Mouse (Mus musculus) heart, embryonic 16.5 days (tissue): ENCODE measurements around the gene Dock2. TPM values are rescaled to one million over a fixed set of nuclear protein-coding genes. Genes with fewer than 3 reads are reported as not detected.

ENCODE experiments used
- ATAC-seq: fragments of 200-750 bp; cut with Nextera tagmentation; replicated peaks from 2 replicates; pipeline ENCODE4 v1.8.0; 2017; ENCODE audit warnings: moderate number of reproducible peaks; ENCODE audit not compliant: insufficient read depth, low FRiP score; ENCODE audit errors: extremely low read depth
- H3K27ac ChIP-seq: fragments of 300-500 bp; sonication (generic); 2 replicates; pipeline ENCODE4 v1.5.1; 2014; ENCODE audit warnings: mild to moderate bottlenecking, low read length, control low read depth, moderate library complexity
- H3K27me3 ChIP-seq: fragments of 300-500 bp; sonication (generic); 2 replicates; pipeline ENCODE4 v1.6.1; 2014; ENCODE audit warnings: low read length, mixed read lengths; ENCODE audit not compliant: control insufficient read depth, insufficient read depth
- H3K36me3 ChIP-seq: fragments of 300-500 bp; sonication (generic); 2 replicates; pipeline ENCODE4 v1.6.1; 2014; ENCODE audit not compliant: control insufficient read depth, insufficient read depth
- H3K4me1 ChIP-seq: fragments of 300-500 bp; sonication (generic); 2 replicates; pipeline ENCODE4 v1.6.1; 2014; ENCODE audit warnings: low read length, mixed read lengths; ENCODE audit not compliant: control insufficient read depth, insufficient read depth
- H3K4me2 ChIP-seq: fragments of 300-500 bp; sonication (generic); 2 replicates; pipeline ENCODE4 v1.6.1; 2014; ENCODE audit warnings: low read depth, mild to moderate bottlenecking, control low read depth, low read length
- H3K4me3 ChIP-seq: fragments of 300-500 bp; sonication (generic); 2 replicates; pipeline ENCODE4 v1.5.1; 2014; ENCODE audit warnings: mild to moderate bottlenecking, control low read depth, low read length
- H3K9ac ChIP-seq: fragments of 300-500 bp; sonication (generic); 2 replicates; pipeline ENCODE4 v1.6.1; 2014; ENCODE audit warnings: low read length, control low read depth
- H3K9me3 ChIP-seq: fragments of 300-500 bp; sonication (generic); replicated peaks from 2 replicates; pipeline ENCODE4 v1.6.1; 2016; ENCODE audit warnings: low read length; ENCODE audit not compliant: control insufficient read depth
- WGBS: fragments of 180-500 bp; shearing (Covaris S2); extraction: QIAGEN DNeasy Blood & Tissue Kit; methylation state at CpG from one replicate; pipeline ENCODE4 v1.1.7; 2014; 5-methylcytosine and 5-hydroxymethylcytosine counted together
- polyA plus RNA-seq: library from polyadenylated mRNA; unstranded; fragments of >200 nt; fragmentation: Nextera tagmentation; extraction: Ambion mirVana; gene quantifications from 2 replicates; pipeline ENCODE4 v1.2.1, GENCODE M21; 2015

The Dock2 gene
- polyA plus RNA-seq, 1 experiment from 2014 or later = 5.3 TPM

- no peak overlapping the region for H3K9ac ChIP-seq
- no peak overlapping the region for H3K4me3 ChIP-seq
- no peaks in the 10 kb centered on the region for H3K36me3 ChIP-seq
- H3K9me3 ChIP-seq = no peaks in the 10 kb centered on the region
- H3K27ac ChIP-seq = no peak overlapping the region
- no peaks in the 10 kb centered on the region for H3K4me1 ChIP-seq
- 75% methylated on average over 6 of the region's 6 CpGs for WGBS
- H3K27me3 ChIP-seq = no peaks in the 10 kb centered on the region
- H3K4me2 ChIP-seq = no peak overlapping the region
- ATAC-seq = no peak
These were observed 394.2 kb downstream of the Dock2 start for GRCm38 (mm10) chr11:34389261-34390116.

DNA sequence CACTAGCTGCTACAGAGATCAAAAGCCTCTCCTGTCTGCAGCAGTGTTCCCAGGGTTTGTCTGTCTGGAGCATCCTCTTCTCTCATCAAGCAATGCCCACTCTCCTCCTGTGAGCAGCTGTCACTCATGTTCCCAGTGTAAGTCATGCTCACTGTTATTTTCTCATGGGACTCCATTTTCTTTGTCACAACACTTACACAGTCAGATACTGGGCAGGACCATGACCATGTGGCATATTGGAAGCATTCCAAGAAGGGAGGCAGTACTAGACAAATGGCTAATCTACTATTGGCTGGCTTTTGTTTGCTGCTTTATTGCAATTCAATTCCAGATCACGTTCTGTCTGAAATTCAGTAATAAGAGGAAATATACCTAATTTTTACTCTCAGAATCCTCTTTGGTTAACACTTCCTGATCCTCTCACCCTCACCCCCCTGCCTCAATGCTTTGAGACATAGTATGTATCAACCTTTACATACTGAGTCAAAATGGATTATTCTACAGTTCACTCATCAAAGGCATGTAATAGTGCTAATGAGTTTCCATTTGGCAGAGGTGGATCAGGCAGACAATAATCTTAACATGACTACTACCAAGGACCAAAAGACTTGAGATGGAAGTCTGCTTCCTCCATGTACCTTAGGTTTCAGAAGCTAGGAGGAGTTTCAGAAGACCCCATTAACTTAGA is 398.5 kb downstream of the Dock2 start:
- no peak for ATAC-seq
- Histone ChIP-seq H3K9ac (no peak overlapping the region), H3K4me1 (no peaks in the 10 kb centered on the region), H3K9me3 (no peaks in the 10 kb centered on the region), H3K4me2 (no peak overlapping the region), H3K4me3 (no peak overlapping the region), H3K27ac (no peak overlapping the region), H3K36me3 (no peaks in the 10 kb centered on the region), H3K27me3 (no peaks in the 10 kb centered on the region)
- 64% methylated on average over 1 of the region's 1 CpGs for WGBS

GRCm38 (mm10) chr11:34384178-34384577 is 399.5 kb downstream of the Dock2 start:
- no peak overlapping the region for H3K4me3 ChIP-seq
- WGBS = 62% methylated on average over 4 of the region's 4 CpGs
- H3K9ac ChIP-seq = no peak overlapping the region

GRCm38 (mm10) chr11:34383501-34383900 is 400.2 kb downstream of the Dock2 start:
- Histone ChIP-seq H3K27ac (no peak overlapping the region), H3K27me3 (no peaks in the 10 kb centered on the region), H3K4me3 (no peak overlapping the region), H3K4me2 (no peak overlapping the region), H3K9ac (no peak overlapping the region), H3K9me3 (no peaks in the 10 kb centered on the region), H3K4me1 (no peaks in the 10 kb centered on the region), H3K36me3 (no peaks in the 10 kb centered on the region)
- no peak for ATAC-seq
- 79% methylated on average over 3 of the region's 3 CpGs for WGBS

More at GRCm38 (mm10) chr11:34384178-34384577, 399.5 kb downstream of the Dock2 start:
- Histone ChIP-seq H3K4me2 (no peak overlapping the region), H3K9me3 (no peaks in the 10 kb centered on the region), H3K36me3 (no peaks in the 10 kb centered on the region), H3K27ac (no peak overlapping the region), H3K27me3 (no peaks in the 10 kb centered on the region), H3K4me1 (no peaks in the 10 kb centered on the region)
- no peak for ATAC-seq

GRCm38 (mm10) chr11:34377649-34378048 is 406.0 kb downstream of the Dock2 start:
- H3K4me1 ChIP-seq = no peaks in the 10 kb centered on the region
- H3K27ac ChIP-seq = no peak overlapping the region
- no peak overlapping the region for H3K4me3 ChIP-seq
- no peak overlapping the region for H3K4me2 ChIP-seq
- no peak overlapping the region for H3K9ac ChIP-seq
- no peaks in the 10 kb centered on the region for H3K36me3 ChIP-seq
- ATAC-seq = no peak
- 83% methylated on average over 6 of the region's 6 CpGs for WGBS
- no peaks in the 10 kb centered on the region for H3K27me3 ChIP-seq
- no peaks in the 10 kb centered on the region for H3K9me3 ChIP-seq

DNA sequence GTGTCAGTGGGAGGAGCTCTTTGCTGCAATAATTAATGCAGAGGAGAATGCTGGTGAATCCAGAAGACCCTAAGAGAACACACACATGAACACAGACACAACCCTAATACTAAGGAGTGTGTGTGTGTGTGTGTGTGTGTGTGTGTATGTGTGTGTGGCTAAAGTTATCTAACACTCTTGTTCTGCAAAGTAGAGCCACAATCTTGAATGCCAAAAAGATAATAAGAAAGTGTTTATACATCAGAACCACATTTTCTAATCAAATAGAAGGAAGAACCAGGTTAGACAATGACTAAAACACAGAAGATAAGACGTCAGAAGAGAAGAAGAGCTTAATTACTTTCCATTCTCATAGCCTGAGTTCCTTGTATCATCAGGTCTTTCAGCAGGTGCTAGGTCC is 408.1 kb downstream of the Dock2 start:
- H3K27me3 ChIP-seq = no peaks in the 10 kb centered on the region
- no peaks in the 10 kb centered on the region for H3K9me3 ChIP-seq
- no peak overlapping the region for H3K4me3 ChIP-seq
- no peak overlapping the region for H3K4me2 ChIP-seq
- no peak for ATAC-seq
- 48% methylated on average over 1 of the region's 1 CpGs for WGBS
- H3K36me3 ChIP-seq = no peaks in the 10 kb centered on the region
- no peak overlapping the region for H3K9ac ChIP-seq
- no peaks in the 10 kb centered on the region for H3K4me1 ChIP-seq
- H3K27ac ChIP-seq = no peak overlapping the region

GRCm38 (mm10) chr11:34372224-34372623 is 411.5 kb downstream of the Dock2 start:
- Histone ChIP-seq H3K9ac (no peak overlapping the region), H3K27me3 (no peaks in the 10 kb centered on the region), H3K27ac (no peak overlapping the region), H3K9me3 (no peaks in the 10 kb centered on the region), H3K36me3 (no peaks in the 10 kb centered on the region), H3K4me1 (no peaks in the 10 kb centered on the region), H3K4me2 (no peak overlapping the region), H3K4me3 (no peak overlapping the region)
- whole genome bisulfite sequencing = 67% methylated on average over 4 of the region's 4 CpGs
- no peak for ATAC-seq

DNA sequence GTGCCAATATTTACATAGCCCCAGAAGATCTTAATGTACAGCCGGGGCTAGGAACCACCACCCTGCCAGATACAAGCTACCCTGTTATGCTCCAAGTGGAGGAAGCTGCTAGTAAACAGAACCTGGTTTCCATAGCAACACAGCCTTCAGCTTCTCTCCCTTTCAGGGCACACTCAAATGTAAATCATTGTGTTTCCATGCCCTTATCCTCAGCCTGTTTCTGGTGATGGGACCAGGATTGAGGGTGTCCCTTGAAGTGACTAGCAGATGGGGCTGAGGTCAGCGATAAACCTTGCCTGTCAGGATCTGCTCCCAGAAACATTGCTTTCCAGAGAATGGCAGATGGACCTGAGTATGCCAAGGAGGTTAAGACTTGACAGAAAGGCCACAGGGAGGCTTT is 427.6 kb downstream of the Dock2 start:
- 50% methylated on average over 2 of the region's 2 CpGs for WGBS
- no peak overlapping the region for H3K9ac ChIP-seq
- no peaks in the 10 kb centered on the region for H3K4me1 ChIP-seq
- H3K9me3 ChIP-seq = no peaks in the 10 kb centered on the region
- no peak overlapping the region for H3K4me2 ChIP-seq
- H3K4me3 ChIP-seq = no peak overlapping the region
- ATAC-seq = no peak
- H3K27ac ChIP-seq = no peak overlapping the region
- no peaks in the 10 kb centered on the region for H3K36me3 ChIP-seq
- H3K27me3 ChIP-seq = no peaks in the 10 kb centered on the region

- no peak overlapping the region for H3K27ac ChIP-seq
- WGBS = 63% methylated on average over 12 of the region's 12 CpGs
- no peaks in the 10 kb centered on the region for H3K36me3 ChIP-seq
- no peak overlapping the region for H3K9ac ChIP-seq
- H3K9me3 ChIP-seq = no peaks in the 10 kb centered on the region
- ATAC-seq = no peak
- no peaks in the 10 kb centered on the region for H3K27me3 ChIP-seq
- no peak overlapping the region for H3K4me2 ChIP-seq
- no peak overlapping the region for H3K4me3 ChIP-seq
- no peaks in the 10 kb centered on the region for H3K4me1 ChIP-seq
These were observed 428.3 kb downstream of the Dock2 start for GRCm38 (mm10) chr11:34355406-34355805.
